Mouse (Mus musculus) telencephalon, adult 2 months (tissue): ENCODE results near the gene Smok3b.

Source experiments
- DNase-seq: peaks from one replicate; pipeline ENCODE4 v3.0.0-alpha.2; 2011; ENCODE audit warnings: low read depth, low spot score

Gene Smok3b

DNA sequence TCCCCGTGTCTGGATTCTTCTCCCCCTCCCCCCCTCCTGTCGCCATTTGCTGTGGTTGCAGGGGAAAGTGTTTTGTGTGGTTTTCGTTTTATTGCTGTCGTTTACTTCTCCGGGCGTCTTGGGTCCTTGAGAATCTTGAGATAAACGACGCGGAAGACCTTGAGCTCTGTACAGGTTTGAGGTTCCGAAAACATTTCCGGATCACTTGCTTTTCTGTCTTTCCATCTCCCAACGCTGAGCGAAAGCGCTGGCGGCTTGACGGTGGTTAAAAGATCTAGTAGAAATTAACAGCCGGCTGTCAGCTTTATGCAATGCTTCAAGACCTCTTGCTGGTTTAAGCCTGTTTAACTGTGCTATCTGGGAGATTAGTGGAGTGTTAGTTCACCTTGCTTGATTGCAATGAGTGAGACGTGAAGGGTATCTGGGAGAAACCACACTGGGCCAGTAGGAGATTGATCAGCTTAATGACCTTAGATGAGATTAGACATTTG lies 64.2 kb downstream of the Smok3b start:
- DNase-seq = peak; percentile 16

DNA sequence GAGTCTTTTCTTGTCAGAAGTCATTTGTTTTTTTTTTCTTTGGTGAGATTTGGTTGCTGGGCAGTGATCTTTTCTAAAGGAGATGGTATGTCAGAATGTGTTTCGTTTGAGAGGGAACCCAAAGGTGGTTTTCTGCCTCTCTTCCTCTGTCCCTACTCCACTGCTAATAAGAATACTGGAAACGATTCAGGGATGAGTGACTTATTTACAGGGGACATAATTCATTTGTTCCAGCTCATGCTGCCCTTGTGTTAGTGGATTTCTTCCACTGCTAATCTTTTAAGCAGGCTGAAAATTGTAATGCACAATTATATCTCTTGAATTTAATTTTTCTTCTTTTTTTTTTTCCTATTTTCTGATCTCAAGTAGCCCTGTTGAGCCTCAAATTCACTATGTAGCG lies 65.6 kb downstream of the Smok3b start:
- DNase-seq = no peak

DNA sequence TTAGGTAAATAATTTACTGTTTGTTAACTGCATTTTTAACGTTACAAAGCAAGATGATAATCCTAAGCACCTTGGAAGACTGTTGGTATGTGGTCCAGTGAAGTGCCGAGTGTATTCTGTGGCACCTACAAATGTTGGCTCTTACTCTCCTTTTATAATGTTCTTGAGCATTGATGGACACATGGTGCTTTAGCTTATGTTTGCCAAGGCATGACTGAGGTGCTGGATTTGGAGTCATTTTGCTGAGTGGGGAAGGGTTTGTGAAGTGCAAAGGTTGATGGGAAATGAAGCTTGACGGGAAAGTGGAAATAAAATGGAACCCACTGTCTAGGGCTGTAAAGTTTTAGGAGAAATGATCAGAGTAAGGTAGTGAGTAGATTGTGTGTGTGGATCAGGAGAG lies 67.1 kb downstream of the Smok3b start:
- no peak for DNase-seq

DNA sequence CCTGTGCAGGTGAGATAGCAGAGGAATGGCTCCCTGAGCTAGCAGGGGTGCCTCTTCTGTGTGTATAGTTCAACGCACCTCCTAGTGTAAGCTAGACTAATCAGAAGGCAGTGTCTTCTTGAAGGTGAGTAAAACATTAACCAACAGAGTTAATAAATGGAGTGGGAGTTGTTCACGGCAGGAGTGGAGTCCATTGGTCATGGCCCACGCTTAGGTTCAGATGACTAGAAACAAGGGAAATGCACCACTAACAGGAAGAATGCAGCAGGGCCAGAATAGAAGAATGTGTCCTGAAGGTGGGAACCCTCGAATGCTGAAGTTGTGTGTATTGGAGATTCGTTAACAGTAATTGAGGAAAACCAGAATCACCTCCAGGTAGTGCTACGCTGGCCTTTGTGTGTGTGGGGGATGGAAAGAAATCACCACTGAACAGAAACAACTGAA lies 67.9 kb downstream of the Smok3b start:
- DNase-seq = no peak

DNA sequence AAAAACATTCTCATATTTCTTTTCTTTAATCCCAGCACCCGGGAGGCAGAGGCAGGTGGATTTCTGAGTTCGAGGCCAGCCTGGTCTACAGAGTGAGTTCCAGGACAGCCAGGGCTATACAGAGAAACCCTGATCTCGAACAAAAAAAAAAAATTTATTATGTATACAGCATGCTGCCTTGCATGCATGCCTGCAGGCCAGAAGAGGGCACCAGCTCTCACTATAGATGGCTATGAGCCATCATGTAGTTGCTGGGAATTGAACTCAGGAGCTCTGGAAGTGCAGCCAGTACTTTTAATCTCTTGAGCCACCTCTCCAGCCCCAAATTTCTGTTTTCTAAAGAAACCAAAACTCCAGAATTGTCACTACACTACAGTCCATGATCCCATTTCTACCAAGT lies 69.0 kb downstream of the Smok3b start:
- DNase-seq = no peak

DNA sequence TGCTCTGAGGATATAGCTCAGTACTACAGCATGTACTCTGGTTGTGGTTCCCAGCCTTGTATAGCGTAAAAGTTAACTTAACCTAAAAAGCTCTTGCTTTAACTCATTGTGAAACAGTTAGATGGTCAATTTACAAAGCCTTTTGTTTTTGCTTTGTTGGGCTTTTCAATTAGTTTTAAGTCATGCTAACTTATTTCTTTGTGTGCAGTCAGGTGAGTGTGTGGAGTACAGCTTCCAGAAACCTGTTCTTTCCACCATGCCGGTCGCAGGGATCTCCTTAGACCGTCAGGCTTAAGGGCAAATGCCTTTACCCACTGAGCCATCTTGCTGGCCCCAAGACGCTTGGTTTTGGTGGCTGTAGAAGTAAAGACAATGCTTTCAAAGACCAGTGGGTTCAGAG lies 69.5 kb downstream of the Smok3b start:
- no peak for DNase-seq

DNA sequence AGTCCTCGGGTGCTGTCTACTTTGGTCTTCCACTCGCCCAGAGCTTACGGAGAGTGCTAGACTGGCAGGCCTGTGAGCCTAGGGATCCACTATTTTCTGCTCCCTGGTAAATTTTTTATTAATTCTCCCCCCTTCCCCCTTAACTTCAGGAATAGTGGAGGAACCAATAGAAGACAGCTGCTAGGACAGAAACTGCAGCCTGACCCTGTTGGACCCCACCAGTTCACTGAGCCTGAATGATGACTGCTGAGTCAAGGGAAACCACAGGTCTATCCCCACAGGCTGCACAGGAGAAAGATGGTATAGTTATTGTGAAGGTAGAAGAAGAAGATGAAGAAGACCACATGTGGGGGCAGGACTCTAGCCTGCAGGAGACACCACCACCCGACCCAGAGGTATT lies 71.5 kb downstream of the Smok3b start:
- DNase-seq = no peak

DNA sequence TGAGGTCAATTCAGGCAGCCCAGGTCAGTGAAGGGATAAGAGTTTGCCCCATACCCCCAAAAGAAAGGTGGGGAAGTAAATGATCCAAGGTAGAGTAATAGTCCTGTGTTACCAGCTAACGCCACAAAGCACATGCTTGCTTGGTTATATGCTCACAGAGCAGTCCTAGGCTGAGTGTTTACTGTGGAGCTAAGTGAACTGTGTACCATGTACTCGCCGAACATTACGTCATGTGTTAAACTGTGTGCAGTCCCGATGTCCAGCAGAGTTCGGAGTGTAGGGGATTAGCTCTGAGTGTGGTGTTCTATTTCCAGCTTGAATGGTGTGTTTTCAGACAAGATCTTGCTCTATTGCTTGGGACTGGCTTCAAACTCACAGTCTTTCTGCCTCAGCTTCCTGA lies 73.2 kb downstream of the Smok3b start:
- no peak for DNase-seq
